Mouse (Mus musculus) MEL (cell line): ENCODE data around the gene Dpy19l3. TPM values are rescaled to one million over a fixed set of nuclear protein-coding genes. Genes with fewer than 3 reads are reported as not detected.

Source experiments
- DNase-seq: peaks from one replicate; pipeline ENCODE4 v3.0.0; 2011; ENCODE audit warnings: low read depth, low spot score
- H3K27ac ChIP-seq: 2 replicates; pipeline ENCODE4 v1.5.1; 2012; ENCODE audit warnings: low read depth, mild to moderate bottlenecking, control low read depth, low read length, moderate library complexity; ENCODE audit not compliant: control insufficient read depth
- H3K27me3 ChIP-seq, 2 experiments: fragments of 150-350 bp in 1 of 2; sonication (generic) in 1 of 2; 2 replicates each; pipeline ENCODE4 v1.6.1; 2012; ENCODE audit warnings: low read length in 2 of 2, mild to moderate bottlenecking in 2 of 2, improper control_type of control experiment in 1 of 2, moderate library complexity in 1 of 2; ENCODE audit not compliant: insufficient read depth in 2 of 2, control insufficient read depth in 1 of 2
- H3K36me3 ChIP-seq, 2 experiments: 2 replicates each; pipeline ENCODE4 v1.6.1; 2012 to 2014; ENCODE audit warnings: low read length in 2 of 2, improper control_type of control experiment in 1 of 2, inconsistent platforms in 1 of 2, mild to moderate bottlenecking in 1 of 2; ENCODE audit not compliant: insufficient read depth in 2 of 2, control insufficient read depth in 1 of 2
- H3K4me1 ChIP-seq, 2 experiments: fragments of 150-350 bp in 1 of 2; sonication (generic) in 1 of 2; 2 replicates each; pipeline ENCODE4 v1.6.1; 2012; ENCODE audit warnings: low read length in 2 of 2, improper control_type of control experiment in 1 of 2, mild to moderate bottlenecking in 1 of 2; ENCODE audit not compliant: insufficient read depth in 2 of 2, control insufficient read depth in 1 of 2
- H3K4me3 ChIP-seq, 2 experiments: fragments of 150-350 bp in 1 of 2; sonication (generic) in 1 of 2; 2 replicates each; pipeline ENCODE4 v1.5.1; 2012; ENCODE audit warnings: low read depth in 2 of 2, low read length in 2 of 2, mild to moderate bottlenecking in 2 of 2, moderate library complexity in 2 of 2, control low read depth in 1 of 2, improper control_type of control experiment in 1 of 2; ENCODE audit not compliant: control insufficient read depth in 1 of 2, insufficient read depth in 1 of 2
- H3K79me2 ChIP-seq: 2 replicates; pipeline ENCODE4 v1.6.1; 2012; ENCODE audit warnings: mild to moderate bottlenecking, low read length, moderate library complexity; ENCODE audit not compliant: control insufficient read depth, poor library complexity, insufficient read depth
- H3K9ac ChIP-seq: 2 replicates; pipeline ENCODE4 v1.6.1; 2012; ENCODE audit warnings: low read depth, mild to moderate bottlenecking, control low read depth, low read length, moderate library complexity; ENCODE audit not compliant: control insufficient read depth, poor library complexity, severe bottlenecking
- H3K9me3 ChIP-seq: fragments of 150-350 bp; sonication (generic); replicated peaks from 2 replicates; pipeline ENCODE4 v1.6.1; 2012; ENCODE audit warnings: mild to moderate bottlenecking, low read length, improper control_type of control experiment, moderate library complexity; ENCODE audit not compliant: insufficient read depth
- BHLHE40 ChIP-seq: IDR thresholded peaks from 2 replicates; pipeline ENCODE4 v1.6.1; 2012; ENCODE audit warnings: low read depth, mild to moderate bottlenecking, inconsistent platforms, low read length, improper control_type of control experiment, borderline replicate concordance
- CHD1 ChIP-seq: IDR thresholded peaks from 2 replicates; pipeline ENCODE4 v1.6.1; 2012; ENCODE audit warnings: low read depth, mild to moderate bottlenecking, inconsistent platforms, low read length, improper control_type of control experiment
- CTCF ChIP-seq, 3 experiments: IDR thresholded peaks in 2 of 3; conservative IDR thresholded peaks in 1 of 3; 2 replicates each; pipeline ENCODE4 v1.5.1; 2011 to 2012; ENCODE audit warnings: low read length in 3 of 3, low read depth in 2 of 3, mild to moderate bottlenecking in 2 of 3, improper control_type of control experiment in 1 of 3, inconsistent platforms in 1 of 3, mixed read lengths in 1 of 3, moderate library complexity in 1 of 3; ENCODE audit not compliant: control insufficient read depth in 1 of 3, insufficient read depth in 1 of 3, poor library complexity in 1 of 3, severe bottlenecking in 1 of 3
- E2F4 ChIP-seq: IDR thresholded peaks from 2 replicates; pipeline ENCODE4 v1.6.1; 2011; ENCODE audit warnings: low read depth, low read length, improper control_type of control experiment, borderline replicate concordance
- ELF1 ChIP-seq: IDR thresholded peaks from 2 replicates; pipeline ENCODE4 v1.6.1; 2014; ENCODE audit warnings: low read depth, mild to moderate bottlenecking, inconsistent platforms, low read length, improper control_type of control experiment, moderate library complexity
- EP300 ChIP-seq, 2 experiments: IDR thresholded peaks; 2 replicates each; pipeline ENCODE4 v1.6.1; 2011; ENCODE audit warnings: improper control_type of control experiment in 2 of 2, low read length in 2 of 2, low read depth in 1 of 2, mild to moderate bottlenecking in 1 of 2
- GABPA ChIP-seq: IDR thresholded peaks from 2 replicates; pipeline ENCODE4 v1.6.1; 2012; ENCODE audit warnings: low read depth, mild to moderate bottlenecking, inconsistent platforms, low read length, improper control_type of control experiment, moderate library complexity
- HCFC1 ChIP-seq: IDR thresholded peaks from 2 replicates; pipeline ENCODE4 v1.6.1; 2012; ENCODE audit warnings: low read depth, mild to moderate bottlenecking, inconsistent platforms, low read length, improper control_type of control experiment, moderate library complexity
- MAFK ChIP-seq: IDR thresholded peaks from 2 replicates; pipeline ENCODE4 v1.6.1; 2011; ENCODE audit warnings: low read depth, mild to moderate bottlenecking, low read length, improper control_type of control experiment, borderline replicate concordance
- MAX ChIP-seq: IDR thresholded peaks from 2 replicates; pipeline ENCODE4 v1.6.1; 2011; ENCODE audit warnings: low read length, improper control_type of control experiment
- MAZ ChIP-seq: IDR thresholded peaks from 2 replicates; pipeline ENCODE4 v1.6.1; 2012; ENCODE audit warnings: low read depth, mild to moderate bottlenecking, inconsistent platforms, low read length, improper control_type of control experiment
- MEF2A ChIP-seq: IDR thresholded peaks from 2 replicates; pipeline ENCODE4 v1.6.1; 2014; ENCODE audit warnings: low read depth, mild to moderate bottlenecking, inconsistent platforms, low read length, improper control_type of control experiment; ENCODE audit not compliant: poor library complexity, insufficient replicate concordance, severe bottlenecking; ENCODE audit errors: extremely low read depth
- MXI1 ChIP-seq: IDR thresholded peaks from 2 replicates; pipeline ENCODE4 v1.6.1; 2011; ENCODE audit warnings: mild to moderate bottlenecking, low read depth, low read length, improper control_type of control experiment
- MYB ChIP-seq: IDR thresholded peaks from 2 replicates; pipeline ENCODE4 v1.6.1; 2011; ENCODE audit warnings: mild to moderate bottlenecking, low read depth, low read length, improper control_type of control experiment
- MYC ChIP-seq: IDR thresholded peaks from 2 replicates; pipeline ENCODE4 v1.6.1; 2011; ENCODE audit warnings: low read depth, mild to moderate bottlenecking, low read length, improper control_type of control experiment, moderate library complexity
- NRF1 ChIP-seq: IDR thresholded peaks from 2 replicates; pipeline ENCODE4 v1.6.1; 2014; ENCODE audit warnings: low read depth, mild to moderate bottlenecking, inconsistent platforms, low read length, improper control_type of control experiment, moderate library complexity; ENCODE audit not compliant: poor library complexity, insufficient read depth, severe bottlenecking
- POLR2AphosphoS2 ChIP-seq: IDR thresholded peaks from 2 replicates; pipeline ENCODE4 v1.6.1; 2011; ENCODE audit warnings: low read length, improper control_type of control experiment
- POLR2AphosphoS5 ChIP-seq: IDR thresholded peaks from 2 replicates; pipeline ENCODE4 v1.6.1; 2012; ENCODE audit warnings: low read depth, borderline replicate concordance, mild to moderate bottlenecking, inconsistent platforms, low read length, moderate library complexity, mixed read lengths
- RAD21 ChIP-seq: IDR thresholded peaks from 2 replicates; pipeline ENCODE4 v1.6.1; 2011; ENCODE audit warnings: mild to moderate bottlenecking, low read depth, low read length, improper control_type of control experiment
- RCOR1 ChIP-seq: IDR thresholded peaks from 2 replicates; pipeline ENCODE4 v1.6.1; 2012; ENCODE audit warnings: low read depth, mild to moderate bottlenecking, inconsistent platforms, low read length, improper control_type of control experiment
- SMC3 ChIP-seq: IDR thresholded peaks from 2 replicates; pipeline ENCODE4 v1.6.1; 2011; ENCODE audit warnings: low read depth, low read length, improper control_type of control experiment
- TBP ChIP-seq: IDR thresholded peaks from 2 replicates; pipeline ENCODE4 v1.8.0; 2011; ENCODE audit warnings: low read depth, low read length, improper control_type of control experiment
- TCF12 ChIP-seq: IDR thresholded peaks from 2 replicates; pipeline ENCODE4 v1.6.1; 2014; ENCODE audit warnings: low read depth, mild to moderate bottlenecking, inconsistent platforms, low read length, improper control_type of control experiment, moderate library complexity
- UBTF ChIP-seq: IDR thresholded peaks from 2 replicates; pipeline ENCODE4 v1.6.1; 2012; ENCODE audit warnings: low read depth, mild to moderate bottlenecking, inconsistent platforms, low read length, improper control_type of control experiment, moderate library complexity, borderline replicate concordance; ENCODE audit not compliant: insufficient read depth
- USF2 ChIP-seq, 2 experiments: IDR thresholded peaks; 2 replicates each; pipeline ENCODE4 v1.6.1; 2011 to 2012; ENCODE audit warnings: improper control_type of control experiment in 2 of 2, low read length in 2 of 2, borderline replicate concordance in 1 of 2, inconsistent platforms in 1 of 2, low read depth in 1 of 2, mild to moderate bottlenecking in 1 of 2; ENCODE audit not compliant: insufficient read depth in 1 of 2
- ZC3H11A ChIP-seq: IDR thresholded peaks from 2 replicates; pipeline ENCODE4 v1.6.1; 2012; ENCODE audit warnings: low read depth, mild to moderate bottlenecking, inconsistent platforms, low read length, improper control_type of control experiment
- polyA plus RNA-seq, 2 experiments: library from polyadenylated mRNA; stranded (reverse) in 1 of 2; unstranded in 1 of 2; fragments of >175 nt in 1 of 2; fragments of >200 nt in 1 of 2; gene quantifications; 2 replicates each; pipeline versions ENCODE4 v1.2.1 to v1.2.4; 2012; ENCODE audit warnings: low replicate concordance in 2 of 2, low read depth in 1 of 2; ENCODE audit not compliant: insufficient read length in 2 of 2, insufficient read depth in 1 of 2, missing spikeins in 1 of 2
- total RNA-seq: library from RNA; depleted of rRNA; stranded (reverse); fragments of 300-350 nt; gene quantifications from 2 replicates; pipeline ENCODE4 v1.2.3, GENCODE M21; 2012

Gene Dpy19l3
- total and polyA plus RNA-seq, 3 experiments = 7.4 to 9.9 TPM; not detected in 1

GRCm38 (mm10) chr7:35759602-35760001 lies 5.3 kb upstream of the Dpy19l3 start:
- Histone ChIP-seq H3K27me3 (no peaks in the 10 kb centered on the region), H3K9me3 (no peaks in the 10 kb centered on the region)
- TF ChIP-seq SMC3 (peak; percentile 61), MEF2A (no peak), RAD21 (peak; percentile 44), ELF1 (no peak), MAFK (no peak), CTCF (IDR thresholded peaks at IDR 0.05 in 2 of 3, conservative IDR thresholded peaks at IDR 0.05 in 1 of 3; ENCODE audit: control insufficient read depth in 1 of 3, insufficient read depth in 1 of 3, low read depth in 2 of 3, low read length in 3 of 3, poor library complexity in 1 of 3, severe bottlenecking in 1 of 3) (peak; percentile 68 to 92 (median 72)), MYC (no peak), MAX (no peak)
- TF ChIP-seq, all 39 proteins: peak for 3
- Histone ChIP-seq H3K79me2 (no peaks in the 10 kb centered on the region), H3K27ac (no peak overlapping the region), H3K4me3 (no peak overlapping the region), H3K36me3 (peaks cover 0 to 3% of the 10 kb centered on the region in 2 experiments; a peak in 1 of 4 replicates), H3K9ac (no peak overlapping the region), H3K4me1 (peaks cover 0 to 4% of the 10 kb centered on the region in 2 experiments; a peak in 2 of 4 replicates)
- DNase-seq = peak; percentile 64

GRCm38 (mm10) chr7:35756510-35757440 lies 2.5 kb upstream of the Dpy19l3 start:
- peak overlapping the region; percentile 51 for H3K9ac ChIP-seq
- no peaks in the 10 kb centered on the region for H3K9me3 ChIP-seq
- no peaks in the 10 kb centered on the region for H3K27me3 ChIP-seq
- H3K79me2 ChIP-seq = peaks cover 2% of the 10 kb centered on the region; the same call in 1 of the 2 replicates
- DNase-seq = peak; percentile 83
- H3K4me1 ChIP-seq = peaks cover 0 to 6% of the 10 kb centered on the region in 2 experiments; a peak in 2 of 4 replicates
- H3K36me3 ChIP-seq = peaks cover 0 to 3% of the 10 kb centered on the region in 2 experiments; a peak in 1 of 4 replicates
- H3K4me3 ChIP-seq = peak overlapping the region; percentile 32 to 76
- H3K27ac ChIP-seq = 0 out of 2 replicates have a peak overlapping the region, but pooled peaks have one; percentile 19
- TF ChIP-seq USF2 (IDR thresholded peaks at IDR 0.05; ENCODE audit: borderline replicate concordance in 1 of 2, insufficient read depth in 1 of 2, low read depth in 1 of 2, low read length in 2 of 2) (no peak), E2F4 (no peak), NRF1 (no peak), MAFK (no peak), SMC3 (peak; percentile 67), CTCF (IDR thresholded peaks at IDR 0.05 in 2 of 3, conservative IDR thresholded peaks at IDR 0.05 in 1 of 3; ENCODE audit: control insufficient read depth in 1 of 3, insufficient read depth in 1 of 3, low read depth in 2 of 3, low read length in 3 of 3, poor library complexity in 1 of 3, severe bottlenecking in 1 of 3) (peak; percentile 75 to 84 (median 79)), RCOR1 (no peak), BHLHE40 (peak; percentile 58; the same call in 1 of the 2 replicates), POLR2AphosphoS5 (no peak), CHD1 (no peak), TCF12 (0 out of 2 replicates have a peak, but pooled peaks have one; percentile 10), MXI1 (no peak; the same call in 1 of the 2 replicates), HCFC1 (peak; percentile 18; the same call in 1 of the 2 replicates), POLR2AphosphoS2 (no peak), TBP (0 out of 2 replicates have a peak, but pooled peaks have one; percentile 15), GABPA (no peak), MAZ (peak; percentile 42; the same call in 1 of the 2 replicates), EP300 (IDR thresholded peaks at IDR 0.05; ENCODE audit: low read depth in 1 of 2, low read length in 2 of 2) (no peak), MYB (no peak), UBTF (no peak), RAD21 (peak; percentile 49), ZC3H11A (peak; percentile 37; the same call in 1 of the 2 replicates)
